Mouse (Mus musculus): ENCODE data around the gene Thop1. TPM values are rescaled to one million over a fixed set of nuclear protein-coding genes. Genes with fewer than 3 reads are reported as not detected.
"Not testable (repeated sequence)": the region's sequence is repeated elsewhere in the genome, so short reads cannot be mapped to it uniquely, and the experiment has no call there.

The Thop1 gene
- polyA plus RNA-seq, 1 experiment from 2014 or later, result 55.4 TPM

DNA sequence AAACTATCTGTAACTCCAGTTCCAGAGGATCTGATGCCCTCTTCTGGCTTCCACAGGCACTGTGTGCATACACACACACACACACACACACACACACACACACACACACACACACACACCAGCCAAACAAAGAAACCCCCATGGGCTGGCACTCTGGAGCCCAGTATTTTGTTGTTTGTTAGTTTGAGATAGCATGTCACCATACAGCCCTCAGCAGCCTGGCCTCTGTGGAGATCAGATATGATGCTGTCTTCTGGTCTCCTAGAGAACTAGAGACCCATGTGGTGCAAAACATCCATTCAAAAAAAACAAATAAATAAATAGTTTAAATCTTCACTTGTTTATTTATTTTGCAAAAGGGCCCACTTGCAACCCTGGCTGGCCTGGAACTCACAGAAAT lies 41.6 kb upstream of the Thop1 start:
- H3K9me3 ChIP-seq (replicated peaks; ENCODE audit: control insufficient read depth, low read length), result no peaks in the 10 kb centered on the region
- H3K4me2 ChIP-seq (ENCODE audit: low read depth, low read length), result no peak overlapping the region
- no peak for ATAC-seq (ENCODE audit: insufficient read depth, low FRiP score)
- no peak overlapping the region for H3K27ac ChIP-seq (ENCODE audit: low read length)
- H3K4me1 ChIP-seq (ENCODE audit: control insufficient read depth, insufficient read depth, low read length), result peaks cover 5% of the 10 kb centered on the region
- peaks cover 13% of the 10 kb centered on the region for H3K27me3 ChIP-seq (ENCODE audit: control insufficient read depth, insufficient read depth, low read length)
- H3K4me3 ChIP-seq (replicated peaks; ENCODE audit: low read length), result no peak overlapping the region
- peaks cover 6% of the 10 kb centered on the region; the same call in 1 of the 2 replicates for H3K36me3 ChIP-seq (ENCODE audit: control insufficient read depth, insufficient read depth, low read length)
- H3K9ac ChIP-seq (ENCODE audit: low read length), result no peak overlapping the region

DNA sequence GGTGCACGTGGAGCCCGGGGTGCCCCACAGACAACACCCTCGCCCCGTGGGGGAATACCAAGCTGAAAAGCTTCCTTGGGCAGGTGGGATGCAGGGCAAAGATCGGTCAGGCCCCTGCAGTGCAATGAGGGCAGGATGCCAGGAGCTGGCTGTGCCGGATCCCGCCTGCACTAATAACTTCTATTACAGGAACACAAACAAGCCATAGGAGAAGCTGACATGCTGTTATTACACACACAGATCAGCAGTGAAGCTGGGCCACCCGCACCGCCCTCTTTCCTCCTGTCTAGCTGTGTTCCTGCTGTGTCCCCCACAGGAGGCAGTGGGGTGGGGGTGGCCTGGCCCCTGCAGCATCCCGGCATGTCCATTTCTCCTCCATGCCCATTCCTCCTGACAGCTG lies 40.8 kb upstream of the Thop1 start:
- Histone ChIP-seq H3K36me3 (ENCODE audit: control insufficient read depth, insufficient read depth, low read length) (peaks cover 6% of the 10 kb centered on the region; the same call in 1 of the 2 replicates), H3K27me3 (ENCODE audit: control insufficient read depth, insufficient read depth, low read length) (peaks cover 13% of the 10 kb centered on the region), H3K4me2 (ENCODE audit: low read depth, low read length) (no peak overlapping the region), H3K27ac (ENCODE audit: low read length) (no peak overlapping the region), H3K9me3 (replicated peaks; ENCODE audit: control insufficient read depth, low read length) (no peaks in the 10 kb centered on the region), H3K4me1 (ENCODE audit: control insufficient read depth, insufficient read depth, low read length) (peaks cover 5% of the 10 kb centered on the region), H3K4me3 (replicated peaks; ENCODE audit: low read length) (no peak overlapping the region), H3K9ac (ENCODE audit: low read length) (no peak overlapping the region)
- 71% methylated on average over 10 of the region's 10 CpGs for WGBS
- no peak for ATAC-seq (ENCODE audit: insufficient read depth, low FRiP score)

DNA sequence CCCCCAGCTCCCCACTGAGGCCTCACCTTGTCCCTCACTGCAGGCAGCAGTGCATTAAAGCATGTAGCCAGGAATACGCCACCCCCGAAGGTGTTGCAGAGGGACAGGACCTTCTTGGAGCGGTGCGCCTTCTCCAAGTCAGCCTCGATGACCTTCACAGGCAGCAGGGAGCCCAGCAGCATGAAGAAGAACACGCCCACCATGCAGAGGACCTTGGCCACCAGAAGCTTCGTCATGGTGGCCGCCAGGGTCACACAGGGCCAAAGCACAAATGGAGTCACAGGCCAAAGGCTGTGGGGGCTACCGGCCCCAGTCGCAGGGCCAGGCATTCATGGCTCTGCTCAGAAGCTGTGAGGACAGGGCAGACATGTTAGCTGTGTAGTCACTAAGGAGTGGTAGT lies 36.2 kb upstream of the Thop1 start:
- WGBS, result 76% methylated on average over 10 of the region's 10 CpGs
- Histone ChIP-seq H3K4me1 (ENCODE audit: control insufficient read depth, insufficient read depth, low read length) (no peaks in the 10 kb centered on the region), H3K4me3 (replicated peaks; ENCODE audit: low read length) (no peak overlapping the region), H3K27me3 (ENCODE audit: control insufficient read depth, insufficient read depth, low read length) (no peaks in the 10 kb centered on the region), H3K27ac (ENCODE audit: low read length) (no peak overlapping the region), H3K9me3 (replicated peaks; ENCODE audit: control insufficient read depth, low read length) (no peaks in the 10 kb centered on the region), H3K36me3 (ENCODE audit: control insufficient read depth, insufficient read depth, low read length) (peaks cover 6% of the 10 kb centered on the region; the same call in 1 of the 2 replicates), H3K9ac (ENCODE audit: low read length) (no peak overlapping the region), H3K4me2 (ENCODE audit: low read depth, low read length) (no peak overlapping the region)
- ATAC-seq (ENCODE audit: insufficient read depth, low FRiP score), result no peak

DNA sequence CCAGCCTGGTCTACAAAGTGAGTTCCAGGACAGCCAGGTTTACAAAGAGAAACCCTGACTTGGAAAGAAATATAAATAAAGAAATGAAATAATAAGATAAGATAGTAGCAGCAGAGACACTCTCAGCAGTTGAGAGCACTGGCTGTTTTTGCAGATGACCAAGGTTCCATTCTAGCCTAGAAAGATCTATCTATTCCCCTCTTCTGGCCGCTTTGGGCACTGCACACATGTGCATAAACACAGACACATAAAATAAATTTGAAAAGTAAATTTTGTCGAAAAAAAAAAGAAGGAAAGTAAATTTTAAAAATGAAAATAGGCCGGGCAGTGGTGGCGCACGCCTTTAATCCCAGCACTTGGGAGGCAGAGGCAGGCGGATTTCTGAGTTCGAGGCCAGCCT lies 33.6 kb upstream of the Thop1 start:
- Histone ChIP-seq H3K36me3 (ENCODE audit: control insufficient read depth, insufficient read depth, low read length) (peaks cover 3% of the 10 kb centered on the region; the same call in 1 of the 2 replicates), H3K27me3 (ENCODE audit: control insufficient read depth, insufficient read depth, low read length) (no peaks in the 10 kb centered on the region), H3K4me2 (ENCODE audit: low read depth, low read length) (no peak overlapping the region), H3K4me3 (replicated peaks; ENCODE audit: low read length) (no peak overlapping the region), H3K9me3 (replicated peaks; ENCODE audit: control insufficient read depth, low read length) (no peaks in the 10 kb centered on the region), H3K4me1 (ENCODE audit: control insufficient read depth, insufficient read depth, low read length) (no peaks in the 10 kb centered on the region), H3K9ac (ENCODE audit: low read length) (no peak overlapping the region), H3K27ac (ENCODE audit: low read length) (no peak overlapping the region)
- WGBS, result 77% methylated on average over 7 of the region's 7 CpGs
- ATAC-seq (ENCODE audit: insufficient read depth, low FRiP score), result no peak

DNA sequence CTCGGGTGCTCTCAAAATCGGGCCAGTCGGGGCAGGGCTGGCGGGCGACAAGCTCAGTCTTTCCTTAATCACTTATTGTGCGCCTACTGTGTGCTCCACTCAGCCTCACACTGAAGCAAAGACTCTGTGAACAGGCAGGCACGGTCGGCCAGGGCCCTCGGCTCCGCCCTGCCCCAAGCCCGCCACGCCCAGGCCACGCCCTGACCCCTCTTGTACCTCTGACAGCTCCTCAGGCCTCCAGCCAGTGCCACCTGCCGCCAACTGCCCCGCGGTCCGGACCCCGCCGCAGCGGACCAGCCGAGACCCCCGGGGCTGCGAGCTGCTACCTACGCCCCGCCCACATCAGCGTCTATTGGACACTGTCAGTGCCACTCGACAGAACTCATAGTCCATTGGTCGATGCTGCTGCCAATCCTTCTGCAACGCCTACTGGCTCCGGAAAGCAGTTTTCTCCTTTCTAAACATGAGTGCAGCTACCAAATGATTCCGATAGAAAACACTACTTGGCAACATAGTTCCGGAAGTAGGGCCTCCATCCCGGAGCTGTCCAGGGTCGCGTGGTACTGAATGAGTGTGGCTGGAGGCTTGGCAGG lies 32.8 kb upstream of the Thop1 start, which contains the start of gene Slc39a3:
Gene Slc39a3, minus strand, starts transcription at position 439 of the 593 bp plus-strand sequence.
- Histone ChIP-seq H3K4me1 (ENCODE audit: control insufficient read depth, insufficient read depth, low read length) (no peaks in the 10 kb centered on the region), H3K27me3 (ENCODE audit: control insufficient read depth, insufficient read depth, low read length) (no peaks in the 10 kb centered on the region), H3K9ac (ENCODE audit: low read length) (peak within 1 kb of the TSS; percentile 85), H3K9me3 (replicated peaks; ENCODE audit: control insufficient read depth, low read length) (no peaks in the 10 kb centered on the region), H3K4me2 (ENCODE audit: low read depth, low read length) (peak within 1 kb of the TSS; percentile 72), H3K4me3 (replicated peaks; ENCODE audit: low read length) (peak within 1 kb of the TSS; percentile 93), H3K36me3 (ENCODE audit: control insufficient read depth, insufficient read depth, low read length) (no peaks in the 10 kb centered on the region), H3K27ac (ENCODE audit: low read length) (peak within 1 kb of the TSS; percentile 37; the same call in 1 of the 2 replicates)
- under 1% methylated on average over 35 of the region's 35 CpGs for WGBS
- peak; percentile 99 for ATAC-seq (ENCODE audit: insufficient read depth, low FRiP score)

DNA sequence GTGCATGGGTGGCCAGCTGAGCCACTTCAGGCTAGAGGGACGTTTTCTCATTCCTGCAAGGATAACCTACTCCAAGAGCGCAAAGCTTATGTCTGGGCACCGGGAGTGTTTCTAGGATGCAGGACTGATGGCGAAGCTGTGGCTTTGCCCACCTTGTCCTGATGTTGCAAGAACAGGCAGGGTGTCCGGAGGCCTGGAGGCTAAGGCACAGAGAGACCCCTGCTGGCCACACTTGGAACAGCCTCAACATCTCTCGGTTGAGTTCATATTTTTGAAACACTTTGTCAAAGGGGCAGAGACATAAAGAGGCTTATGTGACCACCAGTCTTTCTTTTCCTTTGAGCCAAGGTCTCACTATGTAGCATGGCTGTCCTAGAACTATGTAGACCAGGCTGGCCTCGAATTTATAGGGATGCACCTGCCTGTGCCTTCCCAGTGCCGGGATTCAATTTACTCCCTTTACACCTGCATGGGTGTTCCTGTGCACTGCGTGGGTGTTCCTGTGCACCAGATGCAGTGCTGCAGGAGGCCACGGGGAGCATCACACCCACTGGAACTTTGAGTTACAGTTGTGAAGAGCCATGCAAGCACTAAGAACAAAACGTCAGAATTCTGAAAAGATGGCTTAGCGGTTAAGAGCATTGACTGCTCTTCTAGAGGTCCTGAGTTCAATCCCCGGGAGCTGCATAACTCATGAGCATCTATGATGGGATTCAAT lies 28.2 kb upstream of the Thop1 start:
- H3K27ac ChIP-seq (ENCODE audit: low read length), result no peak overlapping the region
- no peak overlapping the region for H3K4me3 ChIP-seq (replicated peaks; ENCODE audit: low read length)
- H3K4me1 ChIP-seq (ENCODE audit: control insufficient read depth, insufficient read depth, low read length), result no peaks in the 10 kb centered on the region
- H3K9ac ChIP-seq (ENCODE audit: low read length), result no peak overlapping the region
- ATAC-seq (ENCODE audit: insufficient read depth, low FRiP score), result no peak
- no peak overlapping the region for H3K4me2 ChIP-seq (ENCODE audit: low read depth, low read length)
- 0 out of 2 replicates have a peak, but pooled peaks cover 13% of the 10 kb centered on the region for H3K36me3 ChIP-seq (ENCODE audit: control insufficient read depth, insufficient read depth, low read length)
- H3K9me3 ChIP-seq (replicated peaks; ENCODE audit: control insufficient read depth, low read length), result no peaks in the 10 kb centered on the region
- 33% methylated on average over 13 of the region's 13 CpGs for WGBS
- H3K27me3 ChIP-seq (ENCODE audit: control insufficient read depth, insufficient read depth, low read length), result no peaks in the 10 kb centered on the region

DNA sequence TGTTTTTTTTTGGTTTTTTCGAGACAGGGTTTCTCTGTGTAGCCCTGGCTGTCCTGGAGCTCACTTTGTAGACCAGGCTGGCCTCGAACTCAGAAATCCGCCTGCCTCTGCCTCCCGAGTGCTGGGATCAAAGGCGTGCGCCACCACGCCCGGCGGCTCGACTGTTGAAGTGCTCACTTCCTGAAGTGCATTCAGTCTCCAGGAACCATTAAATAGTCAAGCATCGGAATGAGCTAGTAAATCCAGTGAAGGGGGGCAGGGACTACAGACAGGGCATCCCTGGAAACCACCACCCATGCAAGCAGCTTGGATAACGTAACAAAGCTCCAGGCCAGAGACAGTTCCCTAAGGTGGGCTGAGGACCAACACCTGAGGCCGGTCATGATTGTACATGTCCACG lies 24.6 kb upstream of the Thop1 start:
- ATAC-seq (ENCODE audit: insufficient read depth, low FRiP score); H3K4me3 ChIP-seq (replicated peaks; ENCODE audit: low read length); H3K27me3 ChIP-seq (ENCODE audit: control insufficient read depth, insufficient read depth, low read length); H3K9ac ChIP-seq (ENCODE audit: low read length); H3K9me3 ChIP-seq (replicated peaks; ENCODE audit: control insufficient read depth, low read length); H3K27ac ChIP-seq (ENCODE audit: low read length); H3K4me1 ChIP-seq (ENCODE audit: control insufficient read depth, insufficient read depth, low read length); H3K4me2 ChIP-seq (ENCODE audit: low read depth, low read length): not testable (repeated sequence)
- WGBS, result 87% methylated on average over 14 of the region's 14 CpGs
- H3K36me3 ChIP-seq (ENCODE audit: control insufficient read depth, insufficient read depth, low read length), result peaks cover 31% of the 10 kb centered on the region; the same call in 1 of the 2 replicates

DNA sequence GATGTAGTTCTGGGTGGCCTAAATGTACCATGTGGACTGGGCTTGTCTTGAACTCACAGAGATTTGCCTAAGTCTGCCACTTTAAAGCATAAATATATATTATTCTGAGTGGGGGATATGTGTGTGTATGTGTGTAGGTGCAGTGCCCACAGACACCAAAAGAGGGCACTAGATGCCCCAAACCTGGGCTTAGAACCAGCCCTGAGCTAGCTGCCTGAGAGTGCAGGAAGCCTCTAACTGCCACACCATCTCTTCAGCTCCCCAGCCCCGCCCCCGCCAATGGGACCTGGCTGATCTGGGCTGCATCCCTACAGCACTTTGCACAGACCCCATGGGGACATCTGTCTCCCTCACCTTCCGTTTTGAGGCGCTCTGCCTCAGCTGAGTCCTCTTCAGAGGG lies 19.2 kb upstream of the Thop1 start:
- no peak overlapping the region for H3K4me3 ChIP-seq (replicated peaks; ENCODE audit: low read length)
- peaks cover 30% of the 10 kb centered on the region for H3K36me3 ChIP-seq (ENCODE audit: control insufficient read depth, insufficient read depth, low read length)
- no peaks in the 10 kb centered on the region for H3K27me3 ChIP-seq (ENCODE audit: control insufficient read depth, insufficient read depth, low read length)
- H3K9me3 ChIP-seq (replicated peaks; ENCODE audit: control insufficient read depth, low read length), result no peaks in the 10 kb centered on the region
- no peak for ATAC-seq (ENCODE audit: insufficient read depth, low FRiP score)
- H3K4me1 ChIP-seq (ENCODE audit: control insufficient read depth, insufficient read depth, low read length), result no peaks in the 10 kb centered on the region
- H3K27ac ChIP-seq (ENCODE audit: low read length), result no peak overlapping the region
- H3K9ac ChIP-seq (ENCODE audit: low read length), result no peak overlapping the region
- no peak overlapping the region for H3K4me2 ChIP-seq (ENCODE audit: low read depth, low read length)
- 89% methylated on average over 4 of the region's 4 CpGs for WGBS

DNA sequence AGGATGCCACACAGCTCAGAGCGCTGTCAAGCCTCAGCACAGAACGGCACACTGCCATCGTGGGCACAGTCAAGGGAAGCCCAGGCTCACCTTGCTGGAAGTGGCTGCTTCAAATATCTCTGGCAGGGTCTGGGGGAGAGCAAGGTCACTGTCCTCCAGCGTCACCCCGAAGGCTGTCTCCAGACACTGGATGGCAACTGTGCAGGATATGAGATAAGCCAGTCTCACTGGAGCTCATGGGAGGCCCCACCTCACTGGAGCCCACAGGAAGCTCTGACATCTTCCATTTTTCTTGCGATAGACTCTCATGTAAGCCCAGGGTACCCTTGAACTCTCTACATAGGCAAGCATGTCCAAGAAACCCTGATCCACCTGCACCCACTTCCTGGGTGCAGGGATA lies 18.7 kb upstream of the Thop1 start:
- H3K27me3 ChIP-seq (ENCODE audit: control insufficient read depth, insufficient read depth, low read length), result no peaks in the 10 kb centered on the region
- no peaks in the 10 kb centered on the region for H3K9me3 ChIP-seq (replicated peaks; ENCODE audit: control insufficient read depth, low read length)
- no peak overlapping the region for H3K4me2 ChIP-seq (ENCODE audit: low read depth, low read length)
- no peak overlapping the region for H3K9ac ChIP-seq (ENCODE audit: low read length)
- no peaks in the 10 kb centered on the region for H3K4me1 ChIP-seq (ENCODE audit: control insufficient read depth, insufficient read depth, low read length)
- WGBS, result 96% methylated on average over 6 of the region's 6 CpGs
- no peak overlapping the region for H3K4me3 ChIP-seq (replicated peaks; ENCODE audit: low read length)
- peaks cover 30% of the 10 kb centered on the region for H3K36me3 ChIP-seq (ENCODE audit: control insufficient read depth, insufficient read depth, low read length)
- ATAC-seq (ENCODE audit: insufficient read depth, low FRiP score), result no peak
- H3K27ac ChIP-seq (ENCODE audit: low read length), result no peak overlapping the region
